Mouse (Mus musculus) urinary bladder, postnatal 10 days (tissue): ENCODE data around the gene Tacc2.

Source experiments
- DNase-seq: peaks from one replicate; pipeline ENCODE4 v3.0.0; 2022; ENCODE audit warnings: low spot score

The Tacc2 gene

GRCm38 (mm10) chr7:130690869-130691268 is 113.6 kb downstream of the Tacc2 start:
- DNase-seq, result no peak

DNA sequence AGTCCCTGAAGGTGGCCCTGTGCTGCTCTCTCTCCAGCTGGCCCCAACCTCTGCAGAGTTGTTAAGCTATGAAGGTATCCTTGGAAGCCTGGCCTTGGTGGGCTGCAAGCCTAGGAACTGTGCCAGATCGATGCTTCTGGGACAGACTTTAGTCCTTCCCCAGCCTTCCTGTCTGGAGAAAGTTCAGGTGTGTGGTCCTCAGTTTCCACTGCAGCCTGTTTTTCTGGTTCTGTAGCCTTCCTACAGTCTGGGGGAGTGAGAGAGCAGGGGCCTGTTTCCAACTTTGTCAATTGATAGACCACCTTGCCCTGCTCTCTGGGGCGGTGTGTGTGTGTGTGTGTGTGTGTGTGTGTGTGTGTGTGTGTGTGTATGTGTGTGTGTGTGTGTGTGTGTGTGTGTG is 114.7 kb downstream of the Tacc2 start:
- DNase-seq, result no peak

- no peak for DNase-seq
These were observed 115.2 kb downstream of the Tacc2 start for GRCm38 (mm10) chr7:130692392-130692942.

DNA sequence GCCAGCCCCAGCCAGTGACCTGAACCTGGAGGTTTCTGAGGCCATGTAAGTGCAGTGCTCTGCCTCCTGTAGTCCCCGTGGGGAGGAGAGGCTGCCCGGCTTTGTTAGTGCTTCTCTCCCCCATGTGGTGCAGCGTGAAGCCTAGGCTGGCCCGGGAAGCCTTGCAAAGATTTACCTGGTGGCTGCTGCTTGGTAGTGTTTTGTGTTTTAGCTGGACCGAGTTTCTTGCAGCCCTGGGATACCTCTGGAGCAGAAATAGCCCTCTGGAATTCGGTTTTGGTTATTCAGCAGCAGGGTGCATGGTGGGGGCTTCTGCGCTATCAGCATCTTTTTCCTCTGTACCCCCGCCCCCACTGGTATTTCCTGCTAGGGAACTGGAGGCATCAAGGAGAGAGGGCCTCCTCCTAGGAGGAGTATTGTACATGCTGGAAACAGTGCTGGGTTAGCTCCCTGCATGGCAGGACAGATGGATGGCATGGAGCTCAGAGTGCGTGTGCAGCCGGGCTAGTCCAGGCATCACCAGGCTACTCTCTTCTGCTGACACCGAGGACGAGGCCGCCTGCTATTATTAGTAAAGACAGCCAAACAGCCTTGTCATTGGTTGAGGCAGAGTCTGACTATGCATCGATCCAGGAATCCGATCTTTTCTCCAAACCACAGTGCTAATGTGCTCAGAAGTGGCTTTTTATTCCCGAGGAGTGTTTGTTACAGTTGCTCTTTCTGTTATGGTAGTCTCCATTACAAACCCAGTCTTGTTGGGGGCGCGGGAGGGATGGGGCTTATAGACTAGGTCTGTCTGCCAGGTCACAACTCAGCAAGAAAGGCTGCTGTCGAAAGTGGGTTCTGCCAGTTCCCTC is 115.9 kb downstream of the Tacc2 start:
- no peak for DNase-seq

DNA sequence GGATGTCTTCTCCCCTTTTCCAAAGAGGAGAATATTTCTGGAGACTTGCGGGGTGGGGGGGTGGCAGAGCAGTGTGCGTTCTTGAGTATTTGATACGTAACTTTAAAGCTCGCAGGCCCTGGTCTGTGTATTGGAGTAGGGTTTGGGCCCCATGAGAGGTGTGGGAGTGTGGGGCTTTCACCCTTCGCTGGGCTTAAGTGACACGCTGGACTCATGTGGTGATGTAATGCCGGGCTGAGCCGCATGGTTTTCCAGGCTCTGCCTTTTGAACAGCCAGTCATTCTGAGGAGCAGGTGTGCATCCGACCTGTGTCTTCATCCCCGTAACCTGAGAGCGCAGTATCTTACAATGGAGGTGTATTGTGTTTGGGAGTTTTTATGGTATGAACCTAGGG is 116.6 kb downstream of the Tacc2 start:
- no peak for DNase-seq

- DNase-seq, result no peak
These were observed 118.6 kb downstream of the Tacc2 start for GRCm38 (mm10) chr7:130695669-130696338.

GRCm38 (mm10) chr7:130696347-130697234 is 119.4 kb downstream of the Tacc2 start:
- no peak for DNase-seq

GRCm38 (mm10) chr7:130698480-130698879 is 121.2 kb downstream of the Tacc2 start:
- DNase-seq, result no peak

DNA sequence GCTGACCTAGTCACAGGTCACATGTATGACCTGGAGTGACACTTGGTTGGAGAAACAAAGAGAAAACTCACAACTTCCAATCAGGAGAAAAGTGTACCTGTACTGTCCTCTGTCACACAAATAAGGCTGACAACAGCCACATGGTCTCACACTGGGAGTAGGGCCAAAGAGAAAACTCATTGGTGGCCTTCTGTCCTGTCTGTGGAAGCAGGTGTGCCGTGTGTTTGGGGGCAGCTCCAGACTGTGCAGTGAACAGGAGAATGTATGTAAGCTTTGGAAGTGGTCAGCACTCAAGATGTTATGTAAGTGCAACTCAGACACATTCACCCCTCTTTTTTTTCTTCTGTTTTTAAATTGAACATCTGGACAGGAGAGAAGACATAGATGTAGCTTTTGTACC is 124.1 kb downstream of the Tacc2 start:
- DNase-seq, result no peak

- no peak for DNase-seq
These were observed 128.0 kb downstream of the Tacc2 start for GRCm38 (mm10) chr7:130705230-130705629.

DNA sequence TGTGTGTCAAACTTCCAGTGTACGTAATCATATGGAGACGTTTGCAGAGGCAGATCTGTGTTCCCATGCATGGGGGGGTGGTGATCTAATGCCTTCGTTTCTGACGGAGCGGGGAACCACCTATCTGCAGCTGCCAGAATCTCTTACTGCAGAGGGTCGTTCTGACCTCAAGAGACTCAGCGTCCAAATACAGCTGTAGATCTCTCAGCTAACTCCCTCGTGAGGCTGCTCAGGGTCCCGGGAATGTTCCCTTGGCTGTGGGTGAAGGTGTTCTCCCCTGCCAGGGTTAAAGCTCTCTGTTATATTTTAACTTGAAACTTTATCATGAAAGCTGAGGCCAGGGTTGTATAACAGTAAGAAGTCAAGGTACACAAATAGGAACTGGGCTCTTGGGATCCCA is 131.7 kb downstream of the Tacc2 start:
- no peak for DNase-seq

- DNase-seq, result no peak
These were observed 132.4 kb downstream of the Tacc2 start for GRCm38 (mm10) chr7:130709372-130710274.

DNA sequence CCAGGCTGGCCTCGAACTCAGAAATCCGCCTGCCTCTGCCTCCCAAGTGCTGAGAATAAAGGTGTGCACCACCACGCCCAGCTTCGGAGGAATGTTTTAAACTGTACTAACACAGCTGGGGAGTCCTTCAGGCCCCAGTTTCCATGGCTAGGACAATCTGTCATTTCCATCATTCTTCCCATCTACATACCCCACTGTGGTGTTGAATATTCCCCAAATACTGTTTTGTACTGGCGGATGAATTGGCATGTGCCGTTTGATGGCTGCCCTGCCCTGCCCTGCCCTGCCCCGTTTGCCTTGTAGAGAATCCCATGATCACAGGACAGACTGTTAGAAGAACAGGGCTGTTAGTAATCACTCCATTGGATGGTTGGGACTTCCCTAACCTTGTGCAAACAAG is 134.6 kb downstream of the Tacc2 start:
- no peak for DNase-seq

DNA sequence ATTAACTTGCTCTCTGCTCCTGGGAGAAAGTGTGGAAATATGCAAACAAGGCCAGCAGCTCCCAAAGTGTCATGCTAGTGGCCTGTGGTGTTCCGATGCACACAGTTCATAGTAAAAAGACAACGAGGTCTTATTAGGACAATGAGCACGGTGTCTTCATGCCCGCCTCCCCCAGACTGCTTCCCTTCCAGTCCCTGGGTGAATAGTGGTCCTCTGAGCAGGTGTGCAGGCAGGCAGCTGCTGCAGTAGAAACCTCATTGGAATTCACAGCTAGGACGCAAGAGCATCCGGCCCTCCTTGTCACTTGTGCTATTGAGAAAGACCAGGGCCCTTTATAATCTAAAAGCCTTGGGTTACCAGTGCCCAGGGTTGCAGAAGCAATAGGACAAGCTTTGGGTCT is 136.1 kb downstream of the Tacc2 start:
- no peak for DNase-seq

DNA sequence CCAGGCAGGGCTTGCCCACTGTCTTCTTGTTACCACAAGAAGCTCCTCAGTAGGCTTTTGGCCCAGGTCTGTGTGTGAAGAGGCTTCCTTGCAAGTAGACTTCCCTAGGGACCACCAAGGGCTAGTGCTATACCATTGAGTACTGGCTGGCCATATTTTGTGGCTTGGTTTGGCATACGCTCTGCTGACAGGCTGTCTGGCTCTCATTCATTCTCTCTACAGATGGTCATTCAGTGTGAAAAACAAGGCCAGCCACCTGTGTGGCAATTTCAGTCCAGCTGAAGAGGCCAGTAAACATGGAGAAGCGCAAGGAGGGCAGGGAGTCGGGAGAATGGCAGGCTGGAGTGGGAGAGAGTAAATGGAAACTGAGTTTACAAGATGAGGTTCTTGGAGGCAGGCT is 138.2 kb downstream of the Tacc2 start:
- no peak for DNase-seq

DNA sequence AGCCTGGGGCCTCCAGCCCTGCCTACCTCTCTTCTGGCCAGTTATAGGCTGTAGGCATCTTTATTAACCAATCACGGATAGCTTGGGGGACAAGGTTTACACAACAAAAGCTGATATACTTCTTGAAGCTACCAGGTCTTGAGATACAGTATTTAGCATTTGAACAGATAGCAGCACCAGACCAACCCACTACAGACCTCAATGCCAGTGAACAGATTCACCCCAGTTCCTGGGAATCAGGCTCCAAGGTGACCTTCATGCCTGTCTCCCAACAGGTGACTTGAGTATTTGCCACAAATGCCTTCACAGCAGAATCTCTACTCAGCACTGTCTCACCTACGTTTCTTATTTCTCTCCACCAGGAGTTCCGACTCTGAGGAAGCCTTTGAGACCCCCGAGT is 139.1 kb downstream of the Tacc2 start:
- no peak for DNase-seq

GRCm38 (mm10) chr7:130716989-130717388 is 139.8 kb downstream of the Tacc2 start:
- DNase-seq, result no peak

DNA sequence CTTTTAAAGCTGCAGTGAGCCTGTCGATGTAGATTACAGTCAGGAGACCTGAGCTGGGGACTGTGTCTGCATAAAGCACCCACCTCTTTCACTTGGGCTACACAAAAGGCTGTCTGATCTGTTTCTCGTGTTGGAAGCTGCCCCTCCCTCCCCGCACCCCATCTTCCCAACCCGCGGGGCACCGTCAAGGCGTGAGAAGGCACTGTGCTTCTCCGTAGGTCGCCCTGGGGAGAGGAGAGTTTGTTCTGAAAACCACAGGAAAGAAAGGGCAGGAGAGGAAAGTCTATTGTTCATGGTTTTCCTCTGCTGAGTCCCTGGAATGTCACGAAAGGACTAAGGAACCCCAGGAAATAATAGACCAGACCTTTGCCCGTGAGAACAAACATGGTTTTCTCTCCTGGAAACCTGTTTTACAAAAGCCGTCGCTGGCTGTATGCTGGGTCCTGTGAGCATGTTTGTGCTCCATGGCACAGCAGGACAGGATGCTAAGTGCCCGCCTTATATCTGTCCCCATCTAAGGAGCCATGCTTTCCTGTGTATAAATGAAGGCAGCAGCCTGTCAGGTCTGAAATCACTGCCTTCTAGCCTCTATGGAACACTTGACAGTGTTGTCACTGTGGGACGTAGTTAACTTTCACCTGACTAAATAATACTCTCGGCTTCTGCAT is 142.8 kb downstream of the Tacc2 start:
- DNase-seq, result no peak

GRCm38 (mm10) chr7:130720646-130721335 is 143.6 kb downstream of the Tacc2 start:
- DNase-seq, result no peak

DNA sequence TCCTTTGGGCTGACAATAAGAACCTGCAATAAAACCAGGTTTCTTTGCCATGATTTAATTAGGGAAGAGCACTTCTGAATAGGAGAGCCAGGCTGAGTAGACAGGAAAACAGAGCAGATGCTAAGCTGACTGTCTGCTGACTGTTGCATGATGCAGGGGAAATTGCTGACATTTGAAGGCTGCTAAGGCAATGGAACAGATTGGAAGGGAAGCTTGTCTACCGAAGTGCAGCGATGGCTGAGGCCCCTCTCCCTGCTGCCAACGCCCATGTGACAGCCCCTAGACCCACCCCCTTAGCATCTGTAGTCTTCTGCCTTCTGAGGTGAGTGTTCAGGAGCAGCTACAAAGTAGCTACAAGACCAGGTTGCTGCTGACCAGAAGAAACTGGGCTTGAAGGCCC is 148.9 kb downstream of the Tacc2 start:
- DNase-seq, result no peak
